Mouse (Mus musculus) heart, embryonic 13.5 days (tissue): Measurements from ENCODE around the gene Arl6. TPM values are rescaled to one million over a fixed set of nuclear protein-coding genes. Genes with fewer than 3 reads are reported as not detected.

Source experiments
- ATAC-seq: fragments of 200-750 bp; cut with Nextera tagmentation; 2 replicates; pipeline ENCODE4 v1.8.0; 2017; ENCODE audit warnings: moderate TSS enrichment; ENCODE audit not compliant: insufficient number of reproducible peaks, low FRiP score, low TSS enrichment; ENCODE audit errors: extremely low read depth
- H3K27ac ChIP-seq: fragments of 300-500 bp; sonication (generic); replicated peaks from 2 replicates; pipeline ENCODE4 v1.5.1; 2015; ENCODE audit warnings: moderate library complexity, mild to moderate bottlenecking, inconsistent platforms
- H3K27me3 ChIP-seq: fragments of 300-500 bp; sonication (generic); replicated peaks from 2 replicates; pipeline ENCODE4 v1.6.1; 2015; ENCODE audit warnings: mild to moderate bottlenecking, inconsistent platforms
- H3K36me3 ChIP-seq: fragments of 300-500 bp; sonication (generic); 2 replicates; pipeline ENCODE4 v1.6.1; 2015; ENCODE audit warnings: mild to moderate bottlenecking, inconsistent platforms
- H3K4me1 ChIP-seq: fragments of 300-500 bp; sonication (generic); 2 replicates; pipeline ENCODE4 v1.6.1; 2015; ENCODE audit warnings: inconsistent platforms
- H3K4me2 ChIP-seq: fragments of 300-500 bp; sonication (generic); 2 replicates; pipeline ENCODE4 v1.6.1; 2015; ENCODE audit warnings: inconsistent platforms, mild to moderate bottlenecking, moderate library complexity
- H3K4me3 ChIP-seq: fragments of 300-500 bp; sonication (generic); 2 replicates; pipeline ENCODE4 v1.5.1; 2015; ENCODE audit warnings: moderate library complexity, mild to moderate bottlenecking, inconsistent platforms
- H3K9ac ChIP-seq: fragments of 300-500 bp; sonication (generic); 2 replicates; pipeline ENCODE4 v1.6.1; 2015; ENCODE audit warnings: inconsistent platforms, mild to moderate bottlenecking, moderate library complexity
- H3K9me3 ChIP-seq: fragments of 300-500 bp; sonication (generic); 2 replicates; pipeline ENCODE4 v1.6.1; 2016; ENCODE audit warnings: inconsistent platforms
- WGBS: fragments of 180-500 bp; shearing (Covaris S2); methylation state at CpG from one replicate; pipeline ENCODE4 v1.1.7; 2015; ENCODE audit warnings: mixed read lengths; 5-methylcytosine and 5-hydroxymethylcytosine counted together
- polyA plus RNA-seq: library from polyadenylated mRNA; unstranded; fragments of >200 nt; fragmentation: Nextera tagmentation; extraction: Ambion mirVana; gene quantifications from 2 replicates; pipeline ENCODE4 v1.2.1, GENCODE M21; 2015

The Arl6 gene
- polyA plus RNA-seq = 18.5 and 21.3 TPM in 2 replicates

- H3K4me3 ChIP-seq = peak within 1 kb of the TSS; percentile 62
- WGBS = under 1% methylated on average over 46 of the region's 46 CpGs
- H3K9ac ChIP-seq = peak within 1 kb of the TSS; percentile 86
- peak within 1 kb of the TSS; percentile 99 for H3K27ac ChIP-seq
- no peaks in the 10 kb centered on the region; the same call in 1 of the 2 replicates for H3K27me3 ChIP-seq
- H3K4me1 ChIP-seq = peaks cover 8% of the 10 kb centered on the region; the same call in 1 of the 2 replicates
- ATAC-seq = peak; percentile 87
- no peaks in the 10 kb centered on the region for H3K36me3 ChIP-seq
- H3K4me2 ChIP-seq = peak within 1 kb of the TSS; percentile 76
- no peaks in the 10 kb centered on the region for H3K9me3 ChIP-seq
Measured at GRCm38 (mm10) chr16:59639102-59639691, at the start of gene Arl6. Gene Arl6 (minus strand): TSS chr16:59639391.

DNA sequence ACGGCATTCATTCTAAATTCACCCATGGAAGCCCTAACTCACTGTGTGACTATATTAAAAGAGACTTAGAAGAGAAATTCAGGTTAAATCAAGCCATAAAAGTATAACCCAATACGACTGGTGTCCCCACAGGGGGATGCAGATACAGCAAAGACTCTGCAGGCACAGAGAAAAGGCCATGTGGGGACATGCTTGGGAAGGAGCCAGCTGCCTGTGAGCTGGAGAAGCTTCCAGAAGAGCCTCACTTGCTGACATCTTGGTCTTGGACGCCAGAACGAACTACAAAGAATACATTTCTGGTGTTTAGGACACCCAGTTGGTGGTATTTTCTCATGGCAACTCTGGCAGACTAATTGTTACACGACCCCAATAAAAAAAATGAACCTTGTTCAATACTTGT, 45.9 kb upstream of the Arl6 start:
- Histone ChIP-seq H3K9ac (no peak overlapping the region), H3K27me3 (no peaks in the 10 kb centered on the region), H3K36me3 (no peaks in the 10 kb centered on the region), H3K4me2 (no peak overlapping the region), H3K4me3 (no peak overlapping the region), H3K4me1 (no peaks in the 10 kb centered on the region), H3K27ac (no peak overlapping the region), H3K9me3 (no peaks in the 10 kb centered on the region)
- WGBS = 54% methylated on average over 5 of the region's 5 CpGs
- no peak for ATAC-seq

GRCm38 (mm10) chr16:59683434-59683833, 44.2 kb upstream of the Arl6 start:
- WGBS = 7% methylated on average over 8 of the region's 8 CpGs
- H3K4me1 ChIP-seq = no peaks in the 10 kb centered on the region

DNA sequence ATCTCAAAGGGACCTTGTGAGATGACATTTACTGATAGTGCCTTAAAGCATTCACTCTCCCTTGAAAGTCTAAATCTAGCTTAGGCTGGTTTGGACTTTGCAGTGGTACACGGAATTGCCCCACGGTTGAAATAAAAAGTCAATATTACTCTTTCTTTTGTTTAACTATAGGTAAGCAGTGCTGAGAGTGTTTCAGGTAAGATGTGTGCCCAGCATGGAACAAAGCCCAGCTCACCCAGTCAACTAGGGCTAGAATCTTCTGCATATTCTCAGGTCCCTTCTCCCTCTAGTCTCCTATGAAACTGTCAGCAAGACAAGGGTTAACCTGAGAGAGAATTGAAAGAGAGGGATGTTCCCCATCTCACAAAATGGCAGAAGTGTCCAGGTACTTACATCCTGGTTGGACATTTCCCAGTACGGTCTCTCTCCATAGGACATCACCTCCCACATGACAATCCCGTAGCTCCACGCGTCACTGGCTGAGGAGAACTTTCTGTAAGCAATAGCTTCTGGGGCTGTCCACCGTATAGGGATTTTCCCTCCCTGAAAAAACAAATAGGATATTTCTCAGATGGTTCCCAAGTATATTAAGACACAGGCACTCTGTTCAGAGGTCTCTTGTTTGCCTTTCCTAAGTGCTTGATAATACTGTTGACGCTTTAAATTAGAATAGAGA, 43.2 kb upstream of the Arl6 start:
- no peaks in the 10 kb centered on the region for H3K27me3 ChIP-seq
- no peaks in the 10 kb centered on the region for H3K4me1 ChIP-seq
- no peak overlapping the region for H3K4me2 ChIP-seq
- ATAC-seq = no peak
- no peak overlapping the region for H3K4me3 ChIP-seq
- H3K27ac ChIP-seq = no peak overlapping the region
- H3K9ac ChIP-seq = no peak overlapping the region
- WGBS = 77% methylated on average over 8 of the region's 8 CpGs
- H3K36me3 ChIP-seq = no peaks in the 10 kb centered on the region
- H3K9me3 ChIP-seq = no peaks in the 10 kb centered on the region

More at GRCm38 (mm10) chr16:59683434-59683833, 44.2 kb upstream of the Arl6 start:
- Histone ChIP-seq H3K27ac (no peak overlapping the region), H3K27me3 (no peaks in the 10 kb centered on the region), H3K4me2 (no peak overlapping the region), H3K36me3 (no peaks in the 10 kb centered on the region), H3K9me3 (no peaks in the 10 kb centered on the region), H3K9ac (no peak overlapping the region), H3K4me3 (no peak overlapping the region)
- no peak for ATAC-seq

DNA sequence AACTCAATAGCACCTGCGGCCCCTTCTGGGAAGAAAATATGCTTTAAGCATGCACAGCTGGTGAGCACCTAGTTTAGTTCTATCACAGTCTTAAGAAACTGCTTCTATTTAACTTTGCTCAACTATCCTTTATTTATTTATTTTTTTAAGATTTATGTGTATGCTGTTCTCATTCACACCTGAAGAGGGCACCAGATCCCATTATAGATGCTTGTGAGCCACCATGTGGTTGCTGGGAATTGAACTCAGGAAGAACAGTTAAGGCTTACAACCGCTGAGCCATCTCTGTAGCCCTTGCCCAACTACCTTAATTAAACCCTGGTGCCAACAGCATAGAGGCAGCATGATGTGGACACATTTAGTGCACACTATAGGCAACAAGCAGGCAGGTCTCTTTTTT, 27.7 kb upstream of the Arl6 start:
- Histone ChIP-seq H3K27me3 (no peaks in the 10 kb centered on the region), H3K4me3 (no peak overlapping the region), H3K9me3 (no peaks in the 10 kb centered on the region), H3K4me2 (no peak overlapping the region), H3K4me1 (no peaks in the 10 kb centered on the region), H3K27ac (no peak overlapping the region), H3K9ac (no peak overlapping the region), H3K36me3 (no peaks in the 10 kb centered on the region)
- ATAC-seq = no peak
- 82% methylated on average over 2 of the region's 2 CpGs for WGBS

GRCm38 (mm10) chr16:59643766-59644165, 4.6 kb upstream of the Arl6 start:
- no peaks in the 10 kb centered on the region; the same call in 1 of the 2 replicates for H3K27me3 ChIP-seq
- H3K9ac ChIP-seq = no peak overlapping the region
- H3K4me1 ChIP-seq = 0 out of 2 replicates have a peak, but pooled peaks cover 2% of the 10 kb centered on the region
- 0 out of 2 replicates have a peak, but pooled peaks cover 2% of the 10 kb centered on the region for H3K9me3 ChIP-seq
- WGBS = 59% methylated on average over 2 of the region's 2 CpGs
- no peak overlapping the region for H3K4me3 ChIP-seq
- H3K27ac ChIP-seq = no peak overlapping the region
- no peak for ATAC-seq
- H3K36me3 ChIP-seq = no peaks in the 10 kb centered on the region
- no peak overlapping the region for H3K4me2 ChIP-seq

- WGBS = 82% methylated on average over 3 of the region's 3 CpGs
- ATAC-seq = no peak
- Histone ChIP-seq H3K27me3 (no peaks in the 10 kb centered on the region; the same call in 1 of the 2 replicates), H3K4me1 (peaks cover 8% of the 10 kb centered on the region; the same call in 1 of the 2 replicates), H3K27ac (peak overlapping the region; percentile 99; the same call in 1 of the 2 replicates), H3K4me2 (peak overlapping the region; percentile 76), H3K4me3 (peak overlapping the region; percentile 62; the same call in 1 of the 2 replicates), H3K9ac (no peak overlapping the region), H3K9me3 (no peaks in the 10 kb centered on the region), H3K36me3 (no peaks in the 10 kb centered on the region)
Measured at GRCm38 (mm10) chr16:59639985-59640384, 794 bp upstream of the Arl6 start.

GRCm38 (mm10) chr16:59634598-59634997, 4.6 kb downstream of the Arl6 start:
- peaks cover 7% of the 10 kb centered on the region; the same call in 1 of the 2 replicates for H3K4me1 ChIP-seq

DNA sequence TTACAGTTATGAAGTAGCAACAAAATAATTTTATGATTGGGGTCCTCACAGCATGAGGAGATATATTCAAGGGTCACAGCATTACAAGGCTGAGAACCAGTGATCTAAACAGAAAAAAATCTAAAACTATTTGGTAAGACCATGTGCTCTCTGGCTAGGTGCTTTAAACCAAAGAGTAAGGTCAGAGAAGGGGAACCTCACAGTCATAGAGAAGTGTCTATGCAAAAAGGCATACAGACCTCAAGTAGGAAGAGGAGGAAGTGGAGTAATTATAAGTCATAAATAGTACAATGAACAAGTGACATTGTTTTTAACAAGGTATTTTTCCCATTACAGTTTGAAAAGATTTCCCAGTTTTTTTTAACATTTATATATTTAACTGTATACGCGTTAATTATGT, 17.6 kb downstream of the Arl6 start:
- Histone ChIP-seq H3K36me3 (no peaks in the 10 kb centered on the region), H3K4me2 (no peak overlapping the region), H3K27ac (no peak overlapping the region), H3K4me1 (no peaks in the 10 kb centered on the region), H3K9ac (no peak overlapping the region), H3K27me3 (no peaks in the 10 kb centered on the region), H3K9me3 (no peaks in the 10 kb centered on the region), H3K4me3 (no peak overlapping the region)
- 91% methylated on average over 2 of the region's 2 CpGs for WGBS
- ATAC-seq = no peak

More at GRCm38 (mm10) chr16:59634598-59634997, 4.6 kb downstream of the Arl6 start:
- Histone ChIP-seq H3K9ac (no peak overlapping the region), H3K27me3 (no peaks in the 10 kb centered on the region), H3K4me2 (no peak overlapping the region), H3K4me3 (no peak overlapping the region), H3K9me3 (no peaks in the 10 kb centered on the region), H3K27ac (no peak overlapping the region), H3K36me3 (peaks cover 11% of the 10 kb centered on the region)
- no peak for ATAC-seq
- 66% methylated on average over 2 of the region's 2 CpGs for WGBS

GRCm38 (mm10) chr16:59617167-59617566, 22.0 kb downstream of the Arl6 start:
- Histone ChIP-seq H3K4me2 (no peak overlapping the region), H3K9ac (no peak overlapping the region), H3K36me3 (no peaks in the 10 kb centered on the region), H3K27me3 (no peaks in the 10 kb centered on the region), H3K4me3 (no peak overlapping the region), H3K4me1 (no peaks in the 10 kb centered on the region), H3K9me3 (no peaks in the 10 kb centered on the region), H3K27ac (no peak overlapping the region)
- ATAC-seq = no peak
- 25% methylated on average over 3 of the region's 3 CpGs for WGBS

DNA sequence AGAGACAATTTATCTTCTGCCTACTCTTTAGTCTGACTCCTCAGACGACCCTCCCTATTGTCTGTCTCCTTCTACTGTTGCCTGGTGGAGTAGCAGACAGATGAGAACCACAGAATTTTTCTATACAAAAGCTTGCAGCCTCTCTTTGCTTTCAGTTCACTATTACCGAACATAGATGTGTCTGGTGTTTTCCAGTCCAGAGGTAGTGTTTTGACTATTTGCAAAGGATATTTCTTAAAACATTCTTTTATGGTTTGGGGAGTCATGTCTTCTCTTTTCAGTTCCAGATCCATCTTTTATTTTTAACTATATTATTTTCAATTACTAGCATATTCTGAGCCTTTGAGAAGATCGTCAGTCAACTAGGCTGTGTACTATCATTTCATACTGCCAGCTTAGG, 23.5 kb downstream of the Arl6 start:
- Histone ChIP-seq H3K9me3 (no peaks in the 10 kb centered on the region), H3K27me3 (no peaks in the 10 kb centered on the region), H3K27ac (no peak overlapping the region), H3K36me3 (0 out of 2 replicates have a peak, but pooled peaks cover 5% of the 10 kb centered on the region), H3K4me3 (no peak overlapping the region), H3K4me1 (no peaks in the 10 kb centered on the region), H3K4me2 (no peak overlapping the region), H3K9ac (no peak overlapping the region)
- no peak for ATAC-seq
- WGBS = 68% methylated on average over 3 of the region's 3 CpGs
